Mouse (Mus musculus) left cerebral cortex, adult 2 months (tissue): ENCODE results near the gene 9630041A04Rik. TPM values are rescaled to one million over a fixed set of nuclear protein-coding genes. Genes with fewer than 3 reads are reported as not detected.
A peak's percentile ranks its signal among the peaks of the same experiment; 100 is the strongest.

ENCODE experiments used
- DNase-seq, 2 experiments: peaks; one replicate each; pipeline ENCODE4 v3.0.0; 2021 to 2022; ENCODE audit warnings: low spot score in 2 of 2, mixed read lengths in 1 of 2; ENCODE audit errors: extremely low spot score in 1 of 2
- H3K27ac ChIP-seq: fragments of 200-600 bp; 2 replicates; pipeline ENCODE4 v1.8.1; 2022
- H3K4me3 ChIP-seq: fragments of 200-600 bp; 2 replicates; pipeline ENCODE4 v1.8.1; 2022
- CTCF ChIP-seq: fragments of 200-600 bp; IDR thresholded peaks from 2 replicates; pipeline ENCODE4 v1.8.1; 2022; ENCODE audit warnings: antibody characterized with exemption, mild to moderate bottlenecking, moderate library complexity
- intact Hi-C: fragments of 180-260 bp; cut with DNase I; formaldehyde crosslinking; loops from one replicate; pipeline ENCODE4 v1.15.1; 2025
- long read RNA-seq, 2 experiments: library from polyadenylated mRNA; stranded (forward); transcript quantifications; one replicate each; pipeline ENCODE4 v2.0.0; 2021; ENCODE audit warnings: borderline mapping rate in 2 of 2
- total RNA-seq, 2 experiments: library from RNA; stranded (reverse); gene quantifications; 2 replicates each; pipeline ENCODE4 v1.2.3; 2021

The 9630041A04Rik gene
- not detected for total RNA-seq
- long read RNA-seq, experiment 1 = 0 reads
- long read RNA-seq, experiment 2 = 0 reads

- Histone ChIP-seq H3K27ac (peak within 1 kb of the TSS; percentile 11; the same call in 1 of the 2 replicates), H3K4me3 (peak within 1 kb of the TSS; percentile 21)
- intact Hi-C loops = no loop called here
- TF ChIP-seq CTCF = no peak
- no peak for DNase-seq
Observed at GRCm38 (mm10) chr9:101861596-101862471, at the start of gene 9630041A04Rik. Gene 9630041A04Rik, plus strand, starts transcription at chr9:101861841.

- no peak overlapping the region for H3K4me3 ChIP-seq
- intact Hi-C loops = no loop called here
- H3K27ac ChIP-seq = no peak overlapping the region
- no peak for TF ChIP-seq CTCF
- no peak for DNase-seq
Observed at GRCm38 (mm10) chr9:101823896-101824295, 37.7 kb upstream of the 9630041A04Rik start.

- intact Hi-C loops = no loop called here
- no peak for DNase-seq
- no peak overlapping the region for H3K4me3 ChIP-seq
- H3K27ac ChIP-seq = no peak overlapping the region
- TF ChIP-seq CTCF = no peak
Observed at GRCm38 (mm10) chr9:101825626-101826025, 36.0 kb upstream of the 9630041A04Rik start.

GRCm38 (mm10) chr9:101833619-101834018, 28.0 kb upstream of the 9630041A04Rik start:
- intact Hi-C loops = no loop called here
- no peak overlapping the region for H3K4me3 ChIP-seq
- no peak for TF ChIP-seq CTCF
- DNase-seq = no peak
- H3K27ac ChIP-seq = no peak overlapping the region

- H3K27ac ChIP-seq = no peak overlapping the region
- no peak overlapping the region for H3K4me3 ChIP-seq
- intact Hi-C loops = no loop called here
- peak in 1 of 2 experiments; percentile 18 for DNase-seq
- TF ChIP-seq CTCF = no peak
Observed at GRCm38 (mm10) chr9:101841101-101841500, 20.5 kb upstream of the 9630041A04Rik start.

- intact Hi-C loops = no loop called here
- Histone ChIP-seq H3K27ac (no peak overlapping the region), H3K4me3 (no peak overlapping the region)
- no peak for TF ChIP-seq CTCF
- DNase-seq = no peak
Observed at GRCm38 (mm10) chr9:101843893-101844292, 17.7 kb upstream of the 9630041A04Rik start.

GRCm38 (mm10) chr9:101845691-101846090, 15.9 kb upstream of the 9630041A04Rik start:
- DNase-seq = no peak
- H3K27ac ChIP-seq = no peak overlapping the region
- no peak for TF ChIP-seq CTCF
- no peak overlapping the region for H3K4me3 ChIP-seq
- intact Hi-C loops = no loop called here

- peak; percentile 20 to 25 for DNase-seq
- no peak for TF ChIP-seq CTCF
- intact Hi-C loops = no loop called here
- Histone ChIP-seq H3K4me3 (peak overlapping the region; percentile 21), H3K27ac (peak overlapping the region; percentile 11; the same call in 1 of the 2 replicates)
Observed at GRCm38 (mm10) chr9:101862481-101863065, 932 bp downstream of the 9630041A04Rik start.

- no peak overlapping the region for H3K4me3 ChIP-seq
- no peak overlapping the region for H3K27ac ChIP-seq
- intact Hi-C loops = no loop called here
- TF ChIP-seq CTCF = no peak
- no peak for DNase-seq
Observed at GRCm38 (mm10) chr9:101863130-101863529, 1.5 kb downstream of the 9630041A04Rik start.

GRCm38 (mm10) chr9:101868593-101868992, 7.0 kb downstream of the 9630041A04Rik start:
- intact Hi-C loops = no loop called here
- Histone ChIP-seq H3K4me3 (no peak overlapping the region), H3K27ac (no peak overlapping the region)
- DNase-seq = no peak
- no peak for TF ChIP-seq CTCF

GRCm38 (mm10) chr9:101870034-101870433, 8.4 kb downstream of the 9630041A04Rik start:
- no peak for TF ChIP-seq CTCF
- Histone ChIP-seq H3K4me3 (no peak overlapping the region), H3K27ac (no peak overlapping the region)
- DNase-seq = no peak
- intact Hi-C loops = no loop called here

- H3K27ac ChIP-seq = no peak overlapping the region
- TF ChIP-seq CTCF = no peak
- no peak overlapping the region for H3K4me3 ChIP-seq
- intact Hi-C loops = no loop called here
- DNase-seq = no peak
Observed at GRCm38 (mm10) chr9:101875306-101875705, 13.7 kb downstream of the 9630041A04Rik start.
